In genomic region chr12:51883297-51883805, GRCm38 (mm10) we compare ENCODE assay signal across 14 mouse cellular contexts. TPM values are rescaled to one million over a fixed set of nuclear protein-coding genes. Genes with fewer than 3 reads are reported as not detected.
DNase-seq lines count a peak whose midpoint lies in the region; ATAC-seq lines count a peak whose summit lies in the region.
"Had no signal": no experiment of that assay in that cellular context is flagged by ENCODE, and none has a peak within 500 bp of the region (broad histone marks: within the 10 kb centered on the region; RNA-seq: fewer than 3 reads in every experiment).

No protein-coding gene starts in this region.

- no peaks in the 10 kb centered on the region for H3K9me3 ChIP-seq in liver, embryonic 12.5 days (replicated peaks)
- no peaks in the 10 kb centered on the region for H3K9me3 ChIP-seq in midbrain, embryonic 13.5 days
- H3K9me3 ChIP-seq: forebrain, embryonic 15.5 days; G1E had no signal

- no peaks in the 10 kb centered on the region for H3K27me3 ChIP-seq in liver, embryonic 12.5 days (replicated peaks)
- no peaks in the 10 kb centered on the region for H3K27me3 ChIP-seq in midbrain, embryonic 13.5 days
- H3K27me3 ChIP-seq: forebrain, embryonic 15.5 days had no signal

- H3K36me3 ChIP-seq in liver, embryonic 12.5 days = peaks cover 83% of the 10 kb centered on the region
- peaks cover 43% of the 10 kb centered on the region for H3K36me3 ChIP-seq in midbrain, embryonic 13.5 days

- 28% methylated on average over 9 of the region's 9 CpGs for WGBS in liver, embryonic 12.5 days (ENCODE audit: insufficient replicate concordance)
- WGBS in midbrain, embryonic 13.5 days = 94% methylated on average over 9 of the region's 9 CpGs

- H3K4me2 ChIP-seq in liver, embryonic 12.5 days = peak overlapping the region; percentile 38
- no peak overlapping the region for H3K4me2 ChIP-seq in midbrain, embryonic 13.5 days (replicated peaks)
- H3K4me2 ChIP-seq: forebrain, embryonic 15.5 days; hindbrain, embryonic 14.5 days; lung, embryonic 14.5 days had no signal

- DNase-seq in ovary, adult 18-20 months (ENCODE audit: low spot score) = peak; percentile 44
- DNase-seq in ovary, postnatal 14 days (ENCODE audit: low spot score) = no peak
- peak; percentile 73 for DNase-seq in c-Kit-positive CD71-positive TER-119-positive erythroid progenitor cells, embryonic 14.5 days (ENCODE audit: low spot score)
- DNase-seq in testis, postnatal 14 days (ENCODE audit: low spot score) = peak; percentile 44
- DNase-seq in layer of hippocampus, adult 9-10 months (ENCODE audit: low spot score) = no peak
- DNase-seq: layer of hippocampus, postnatal 36 days; thymus, postnatal 4 days had no signal

- no peak overlapping the region for H3K4me3 ChIP-seq in liver, embryonic 12.5 days
- H3K4me3 ChIP-seq in midbrain, embryonic 13.5 days (replicated peaks) = no peak overlapping the region
- H3K4me3 ChIP-seq: forebrain, embryonic 15.5 days; heart, adult 2 months had no signal

- peak; percentile 98 for ATAC-seq in liver, embryonic 12.5 days
- no peak for ATAC-seq in midbrain, embryonic 13.5 days
- ATAC-seq: forebrain, embryonic 15.5 days had no signal

- peak overlapping the region; percentile 29 for H3K9ac ChIP-seq in liver, embryonic 12.5 days
- H3K9ac ChIP-seq in midbrain, embryonic 13.5 days (replicated peaks) = no peak overlapping the region
- H3K9ac ChIP-seq: forebrain, embryonic 15.5 days; hindbrain, embryonic 14.5 days; lung, embryonic 14.5 days had no signal

- H3K27ac ChIP-seq in liver, embryonic 12.5 days = peak overlapping the region; percentile 85
- H3K27ac ChIP-seq in midbrain, embryonic 13.5 days = no peak overlapping the region
- H3K27ac ChIP-seq: forebrain, embryonic 15.5 days; heart, adult 2 months; hindbrain, embryonic 14.5 days had no signal

- peaks cover 28% of the 10 kb centered on the region for H3K4me1 ChIP-seq in liver, embryonic 12.5 days
- no peaks in the 10 kb centered on the region for H3K4me1 ChIP-seq in midbrain, embryonic 13.5 days (replicated peaks)

RNA-seq across cellular contexts. Expression of gene Hectd1, which starts 54.0 kb away (rescaled TPM):
- polyA plus RNA-seq in liver, embryonic 12.5 days (2016; fragmentation: Nextera tagmentation; extraction: Ambion mirVana) = 48.0 and 48.4 TPM in 2 replicates
- 37.0 and 37.2 TPM in 2 replicates for polyA plus RNA-seq in midbrain, embryonic 13.5 days (2015; fragmentation: Nextera tagmentation; extraction: Ambion mirVana)

Comparison
In these comparisons a context has a peak if more than half of its experiments do, and no peak if none do; other contexts are left out.
1. DNase-seq: peak in ovary, adult 18-20 months (single experiment), c-Kit-positive CD71-positive TER-119-positive erythroid progenitor cells, embryonic 14.5 days (single experiment) and testis, postnatal 14 days (single experiment); none in ovary, postnatal 14 days (single experiment) and layer of hippocampus, adult 9-10 months (single experiment).